ENCODE assay signal across 24 mouse cellular contexts in genomic region chr1:64508479-64509096, GRCm38 (mm10). TPM values are rescaled to one million over a fixed set of nuclear protein-coding genes. Genes with fewer than 3 reads are reported as not detected.
DNase-seq lines count a peak whose midpoint lies in the region; ATAC-seq and TF ChIP-seq lines count a peak whose summit lies in the region.
"Had no signal": no experiment of that assay in that cellular context is flagged by ENCODE, and none has a peak within 500 bp of the region (broad histone marks: within the 10 kb centered on the region; RNA-seq: fewer than 3 reads in every experiment).

No protein-coding gene starts in this region.

- ATAC-seq in hematopoietic stem cell, adult 5-6 weeks (replicated peaks in 1 of 2; ENCODE audit: insufficient read depth in 1 of 2, low FRiP score in 2 of 2, low TSS enrichment in 1 of 2, low read depth in 1 of 2, poor library complexity in 2 of 2, severe bottlenecking in 2 of 2): peak; percentile 25 to 27; a peak in 3 of 4 replicates
- ATAC-seq: forebrain, embryonic 16.5 days; liver, embryonic 12.5 days had no signal

- TF ChIP-seq POLR2A in spleen, adult 2 months (IDR thresholded peaks at IDR 0.05; ENCODE audit: low read depth, low read length): no peak

- peak; percentile 10 to 22 for DNase-seq in spleen, adult 2 months (ENCODE audit: low read depth in 1 of 2, low spot score in 2 of 2)
- no peak for DNase-seq in spleen, postnatal 4 days (ENCODE audit: low spot score in 2 of 2)
- peak; percentile 5 for DNase-seq in splenic B cell, adult 2 months (ENCODE audit: low read depth, low spot score)
- DNase-seq in thymus, postnatal 4 days: peak; percentile 40
- no peak for DNase-seq in layer of hippocampus, postnatal 25 days (ENCODE audit: extremely low spot score in 1 of 2, low spot score in 1 of 2)
- no peak for DNase-seq in gastrocnemius, adult 8-10 months (ENCODE audit: low spot score in 2 of 2)
- no peak for DNase-seq in right cerebral cortex, postnatal 14 days
- DNase-seq: adrenal gland, postnatal 14 days; cerebellum, adult 11 months; cerebellum, postnatal 10 days; gastrocnemius, postnatal 10 days; heart, postnatal 4 days; kidney, adult 2 months; kidney, postnatal 10 days had no signal

- no peak for TF ChIP-seq CTCF in spleen, adult 2 months (IDR thresholded peaks at IDR 0.05; ENCODE audit: extremely low read depth, insufficient read depth, insufficient read length, insufficient replicate concordance)

- no peak overlapping the region for H3K4me3 ChIP-seq in spleen, adult 2 months (ENCODE audit: extremely low read depth, insufficient read depth, insufficient read length)
- H3K4me3 ChIP-seq: embryonic facial prominence, embryonic 15.5 days; heart, embryonic 15.5 days; layer of hippocampus, adult 2 months; limb, embryonic 12.5 days; liver, embryonic 12.5 days; lung, embryonic 15.5 days; midbrain, embryonic 12.5 days had no signal

- no peak overlapping the region for H3K27ac ChIP-seq in spleen, adult 2 months (ENCODE audit: insufficient read depth, low read length)
- H3K27ac ChIP-seq: embryonic facial prominence, embryonic 15.5 days; heart, embryonic 15.5 days; layer of hippocampus, adult 2 months; limb, embryonic 12.5 days; liver, embryonic 12.5 days; lung, embryonic 15.5 days; macrophage; midbrain, embryonic 12.5 days had no signal

- H3K36me3 ChIP-seq in spleen, adult 2 months (ENCODE audit: control insufficient read depth, insufficient read depth, low read length): no peaks in the 10 kb centered on the region
- H3K36me3 ChIP-seq in splenic B cell, adult 2 months (ENCODE audit: control insufficient read depth, insufficient read depth, low read length, poor library complexity, severe bottlenecking): no peaks in the 10 kb centered on the region
- H3K36me3 ChIP-seq: embryonic facial prominence, embryonic 15.5 days; heart, embryonic 15.5 days; limb, embryonic 12.5 days; liver, embryonic 12.5 days; lung, embryonic 15.5 days; midbrain, embryonic 12.5 days had no signal

- no peaks in the 10 kb centered on the region for H3K27me3 ChIP-seq in spleen, adult 2 months (ENCODE audit: control insufficient read depth, insufficient read depth, low read length)
- H3K27me3 ChIP-seq in splenic B cell, adult 2 months (ENCODE audit: control insufficient read depth, insufficient read depth, low read length, poor library complexity, severe bottlenecking): no peaks in the 10 kb centered on the region; the same call in 1 of the 2 replicates
- H3K27me3 ChIP-seq: embryonic facial prominence, embryonic 15.5 days; heart, embryonic 15.5 days; limb, embryonic 12.5 days; liver, embryonic 12.5 days; lung, embryonic 15.5 days; midbrain, embryonic 12.5 days had no signal

- WGBS in spleen, adult 2 months: 38% methylated on average over 7 of the region's 7 CpGs

- peaks cover 2% of the 10 kb centered on the region; the same call in 1 of the 2 replicates for H3K4me1 ChIP-seq in spleen, adult 2 months (ENCODE audit: control insufficient read depth, insufficient read depth, insufficient read length)
- H3K4me1 ChIP-seq: embryonic facial prominence, embryonic 15.5 days; limb, embryonic 12.5 days; liver, embryonic 12.5 days; lung, embryonic 15.5 days; midbrain, embryonic 12.5 days had no signal

RNA-seq across cellular contexts. Expression of gene Creb1, which starts 23.9 kb away (rescaled TPM):
- 25.5 and 26.1 TPM in 2 replicates for polyA plus RNA-seq in spleen, adult 2 months (2012; rRNA removed)
- total RNA-seq in hematopoietic stem cell, adult 5-6 weeks (2017): 89.2 and 94.5 TPM in 2 replicates
- 10 to 100 TPM; 48.8 to 51.7 TPM for total RNA-seq in layer of hippocampus, postnatal 25 days (2021)
- total RNA-seq in gastrocnemius, adult 8-10 months (2022): 10 to 100 TPM; 15.1 to 19.7 (median 17.5) TPM

Comparison
In these comparisons a context has a peak if more than half of its experiments do, and no peak if none do; other contexts are left out.
1. DNase-seq: peak in spleen, adult 2 months (2 of 2), splenic B cell, adult 2 months (single experiment) and thymus, postnatal 4 days (single experiment); none in spleen, postnatal 4 days (0 of 2), layer of hippocampus, postnatal 25 days (0 of 2), gastrocnemius, adult 8-10 months (0 of 2) and right cerebral cortex, postnatal 14 days (single experiment).